Mouse (Mus musculus) heart, embryonic 15.5 days (tissue): ENCODE measurements around the gene Lingo1. TPM values are rescaled to one million over a fixed set of nuclear protein-coding genes. Genes with fewer than 3 reads are reported as not detected.
A peak's percentile ranks its signal among the peaks of the same experiment; 100 is the strongest.

Source experiments
- ATAC-seq: fragments of 200-750 bp; cut with Nextera tagmentation; replicated peaks from 2 replicates; pipeline ENCODE4 v1.8.0; 2017; ENCODE audit warnings: low read depth, moderate TSS enrichment; ENCODE audit not compliant: insufficient number of reproducible peaks, insufficient read depth, low FRiP score
- H3K27ac ChIP-seq: fragments of 300-500 bp; sonication (generic); 2 replicates; pipeline ENCODE4 v1.5.1; 2015; ENCODE audit warnings: mild to moderate bottlenecking, inconsistent platforms
- H3K27me3 ChIP-seq: fragments of 300-500 bp; sonication (generic); 2 replicates; pipeline ENCODE4 v1.6.1; 2015; ENCODE audit warnings: inconsistent platforms
- H3K36me3 ChIP-seq: fragments of 300-500 bp; sonication (generic); 2 replicates; pipeline ENCODE4 v1.6.1; 2015; ENCODE audit warnings: mild to moderate bottlenecking, inconsistent platforms
- H3K4me1 ChIP-seq: fragments of 300-500 bp; sonication (generic); replicated peaks from 2 replicates; pipeline ENCODE4 v1.6.1; 2015; ENCODE audit warnings: inconsistent platforms
- H3K4me2 ChIP-seq: fragments of 300-500 bp; sonication (generic); 2 replicates; pipeline ENCODE4 v1.6.1; 2015; ENCODE audit warnings: inconsistent platforms, mild to moderate bottlenecking, moderate library complexity
- H3K4me3 ChIP-seq: fragments of 300-500 bp; sonication (generic); 2 replicates; pipeline ENCODE4 v1.5.1; 2015; ENCODE audit warnings: mild to moderate bottlenecking, inconsistent platforms
- H3K9ac ChIP-seq: fragments of 300-500 bp; sonication (generic); 2 replicates; pipeline ENCODE4 v1.6.1; 2015; ENCODE audit warnings: mild to moderate bottlenecking, inconsistent platforms
- H3K9me3 ChIP-seq: fragments of 300-500 bp; sonication (generic); replicated peaks from 2 replicates; pipeline ENCODE4 v1.6.1; 2016; ENCODE audit warnings: inconsistent platforms
- WGBS: fragments of 180-500 bp; shearing (Covaris S2); methylation state at CpG from one replicate; pipeline ENCODE4 v1.1.7; 2015; ENCODE audit warnings: mixed read lengths; 5-methylcytosine and 5-hydroxymethylcytosine counted together
- polyA plus RNA-seq: library from polyadenylated mRNA; unstranded; fragments of >200 nt; fragmentation: Nextera tagmentation; extraction: Ambion mirVana; gene quantifications from 2 replicates; pipeline ENCODE4 v1.2.1, GENCODE M21; 2015

Gene Lingo1
- polyA plus RNA-seq, result 2.3 and 3.2 TPM in 2 replicates

- Histone ChIP-seq H3K4me1 (peaks cover 18% of the 10 kb centered on the region), H3K4me3 (peak within 1 kb of the TSS; percentile 54), H3K9ac (peak within 1 kb of the TSS; percentile 46), H3K27me3 (peaks cover 91% of the 10 kb centered on the region), H3K4me2 (peak within 1 kb of the TSS; percentile 94), H3K27ac (no peak within 1 kb of the TSS), H3K36me3 (no peaks in the 10 kb centered on the region), H3K9me3 (no peaks in the 10 kb centered on the region)
- under 1% methylated on average over 83 of the region's 88 CpGs for WGBS
- ATAC-seq, result no peak
These were observed at the start of gene Lingo1 for GRCm38 (mm10) chr9:56795721-56796655. Gene Lingo1 (minus strand): TSS chr9:56796468.

- Histone ChIP-seq H3K27me3 (peaks cover 18% of the 10 kb centered on the region), H3K4me3 (no peak overlapping the region), H3K9ac (no peak overlapping the region), H3K4me2 (no peak overlapping the region), H3K27ac (no peak overlapping the region), H3K4me1 (peaks cover 17% of the 10 kb centered on the region), H3K36me3 (no peaks in the 10 kb centered on the region), H3K9me3 (no peaks in the 10 kb centered on the region)
- 69% methylated on average over 8 of the region's 8 CpGs for WGBS
- no peak for ATAC-seq
These were observed 48.4 kb upstream of the Lingo1 start for GRCm38 (mm10) chr9:56844644-56845043.

- WGBS, result 32% methylated on average over 7 of the region's 7 CpGs
- Histone ChIP-seq H3K9ac (no peak overlapping the region), H3K27ac (no peak overlapping the region), H3K4me3 (no peak overlapping the region), H3K27me3 (peaks cover 20% of the 10 kb centered on the region), H3K36me3 (no peaks in the 10 kb centered on the region), H3K4me2 (no peak overlapping the region), H3K4me1 (peaks cover 21% of the 10 kb centered on the region), H3K9me3 (no peaks in the 10 kb centered on the region)
- ATAC-seq, result no peak
These were observed 47.5 kb upstream of the Lingo1 start for GRCm38 (mm10) chr9:56843679-56844188.

- H3K4me1 ChIP-seq, result peaks cover 21% of the 10 kb centered on the region
- no peak overlapping the region for H3K9ac ChIP-seq
- no peak overlapping the region for H3K4me3 ChIP-seq
- no peaks in the 10 kb centered on the region for H3K9me3 ChIP-seq
- no peak overlapping the region for H3K27ac ChIP-seq
- no peak overlapping the region for H3K4me2 ChIP-seq
- ATAC-seq, result no peak
- WGBS, result 39% methylated on average over 3 of the region's 3 CpGs
- peaks cover 25% of the 10 kb centered on the region for H3K27me3 ChIP-seq
- H3K36me3 ChIP-seq, result no peaks in the 10 kb centered on the region
These were observed 46.0 kb upstream of the Lingo1 start for GRCm38 (mm10) chr9:56842303-56842719.

- H3K4me3 ChIP-seq, result no peak overlapping the region
- no peaks in the 10 kb centered on the region for H3K36me3 ChIP-seq
- ATAC-seq, result no peak
- H3K4me2 ChIP-seq, result no peak overlapping the region
- no peak overlapping the region for H3K27ac ChIP-seq
- no peaks in the 10 kb centered on the region for H3K9me3 ChIP-seq
- peaks cover 21% of the 10 kb centered on the region for H3K4me1 ChIP-seq
- H3K9ac ChIP-seq, result no peak overlapping the region
- peaks cover 24% of the 10 kb centered on the region for H3K27me3 ChIP-seq
These were observed 45.6 kb upstream of the Lingo1 start for GRCm38 (mm10) chr9:56841864-56842263.

- Histone ChIP-seq H3K9ac (no peak overlapping the region), H3K36me3 (no peaks in the 10 kb centered on the region), H3K4me2 (no peak overlapping the region), H3K27ac (no peak overlapping the region), H3K4me1 (peaks cover 22% of the 10 kb centered on the region), H3K9me3 (no peaks in the 10 kb centered on the region), H3K27me3 (peaks cover 24% of the 10 kb centered on the region), H3K4me3 (no peak overlapping the region)
- no peak for ATAC-seq
- WGBS, result 89% methylated on average over 5 of the region's 5 CpGs
These were observed 44.5 kb upstream of the Lingo1 start for GRCm38 (mm10) chr9:56840721-56841120.

GRCm38 (mm10) chr9:56835152-56835551 is 38.9 kb upstream of the Lingo1 start:
- Histone ChIP-seq H3K36me3 (no peaks in the 10 kb centered on the region), H3K27me3 (peaks cover 9% of the 10 kb centered on the region; the same call in 1 of the 2 replicates), H3K9me3 (no peaks in the 10 kb centered on the region), H3K27ac (peak overlapping the region; percentile 69), H3K4me2 (no peak overlapping the region), H3K4me1 (peaks cover 37% of the 10 kb centered on the region), H3K9ac (no peak overlapping the region), H3K4me3 (no peak overlapping the region)
- 38% methylated on average over 5 of the region's 5 CpGs for WGBS
- peak; percentile 45; the same call in 1 of the 2 replicates for ATAC-seq

GRCm38 (mm10) chr9:56832900-56833299 is 36.6 kb upstream of the Lingo1 start:
- H3K36me3 ChIP-seq, result no peaks in the 10 kb centered on the region
- H3K4me3 ChIP-seq, result no peak overlapping the region
- peak overlapping the region; percentile 12; the same call in 1 of the 2 replicates for H3K9ac ChIP-seq
- peaks cover 11% of the 10 kb centered on the region; the same call in 1 of the 2 replicates for H3K27me3 ChIP-seq
- no peaks in the 10 kb centered on the region for H3K9me3 ChIP-seq
- peak overlapping the region; percentile 27; the same call in 1 of the 2 replicates for H3K4me2 ChIP-seq
- WGBS, result 11% methylated on average over 6 of the region's 6 CpGs
- 0 out of 2 replicates have a peak, but pooled peaks have one; percentile 30 for ATAC-seq
- H3K27ac ChIP-seq, result peak overlapping the region; percentile 26; the same call in 1 of the 2 replicates
- H3K4me1 ChIP-seq, result peaks cover 28% of the 10 kb centered on the region

GRCm38 (mm10) chr9:56831904-56832303 is 35.6 kb upstream of the Lingo1 start:
- WGBS, result 86% methylated on average over 3 of the region's 3 CpGs
- Histone ChIP-seq H3K27me3 (peaks cover 12% of the 10 kb centered on the region), H3K27ac (no peak overlapping the region), H3K4me2 (no peak overlapping the region), H3K36me3 (no peaks in the 10 kb centered on the region), H3K9me3 (no peaks in the 10 kb centered on the region), H3K9ac (no peak overlapping the region), H3K4me3 (no peak overlapping the region), H3K4me1 (peaks cover 28% of the 10 kb centered on the region)
- ATAC-seq, result no peak

- no peak overlapping the region for H3K4me2 ChIP-seq
- H3K9me3 ChIP-seq, result no peaks in the 10 kb centered on the region
- H3K4me1 ChIP-seq, result peaks cover 28% of the 10 kb centered on the region
- no peaks in the 10 kb centered on the region for H3K36me3 ChIP-seq
- H3K9ac ChIP-seq, result no peak overlapping the region
- no peak for ATAC-seq
- no peak overlapping the region for H3K27ac ChIP-seq
- peaks cover 27% of the 10 kb centered on the region for H3K27me3 ChIP-seq
- WGBS, result 44% methylated on average over 4 of the region's 4 CpGs
- no peak overlapping the region for H3K4me3 ChIP-seq
These were observed 33.9 kb upstream of the Lingo1 start for GRCm38 (mm10) chr9:56830162-56830561.

GRCm38 (mm10) chr9:56828841-56829240 is 32.6 kb upstream of the Lingo1 start:
- Histone ChIP-seq H3K9me3 (no peaks in the 10 kb centered on the region), H3K4me3 (no peak overlapping the region), H3K27me3 (peaks cover 27% of the 10 kb centered on the region), H3K4me2 (no peak overlapping the region), H3K9ac (no peak overlapping the region), H3K4me1 (peaks cover 21% of the 10 kb centered on the region), H3K27ac (no peak overlapping the region), H3K36me3 (no peaks in the 10 kb centered on the region)
- WGBS, result 77% methylated on average over 6 of the region's 6 CpGs
- no peak for ATAC-seq
